Mouse (Mus musculus): ENCODE results near the gene Epb41l2. TPM values are rescaled to one million over a fixed set of nuclear protein-coding genes. Genes with fewer than 3 reads are reported as not detected.

Epb41l2 gene
- polyA plus RNA-seq, 1 experiment: 37.9 TPM

DNA sequence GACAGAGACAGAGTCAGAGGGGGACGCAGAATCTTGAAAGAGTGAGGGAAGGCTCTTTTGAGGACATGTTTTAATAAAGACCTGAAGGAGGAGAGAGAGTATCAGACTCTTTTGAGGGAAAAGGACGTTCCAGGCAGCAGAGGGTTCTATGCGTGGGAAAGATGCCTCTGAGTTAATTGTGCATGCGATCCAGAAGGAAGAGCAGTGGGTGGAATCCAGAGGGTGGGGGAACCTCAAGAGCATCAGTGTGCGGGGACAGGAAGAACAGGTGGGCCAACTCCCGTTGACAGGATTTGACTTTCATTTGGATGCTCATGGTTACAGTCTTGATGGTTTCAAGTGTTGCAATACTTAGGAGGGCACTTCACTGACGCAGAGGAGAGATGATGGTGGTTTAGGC, 29.5 kb upstream of the Epb41l2 start:
- Histone ChIP-seq H3K36me3 (ENCODE audit: control insufficient read depth, insufficient read depth) (no peaks in the 10 kb centered on the region), H3K4me3 (ENCODE audit: insufficient read depth, poor library complexity, severe bottlenecking) (no peak overlapping the region), H3K79me2 (ENCODE audit: control insufficient read depth, insufficient read depth) (no peaks in the 10 kb centered on the region), H3K27me3 (ENCODE audit: control insufficient read depth, insufficient read depth, insufficient read length) (no peaks in the 10 kb centered on the region), H3ac (ENCODE audit: control insufficient read depth, insufficient read length, low read depth) (no peak overlapping the region), H3K79me3 (ENCODE audit: low read depth) (no peaks in the 10 kb centered on the region)
- TF ChIP-seq MYOD1 (IDR thresholded peaks at IDR 0.05; ENCODE audit: control insufficient read depth, insufficient read length, low read depth) (no peak), USF1 (IDR thresholded peaks at IDR 0.05; ENCODE audit: low read depth) (no peak), CTCF (IDR thresholded peaks at IDR 0.05; ENCODE audit: control insufficient read depth, insufficient read depth, insufficient read length) (no peak), CEBPB (IDR thresholded peaks at IDR 0.05; ENCODE audit: low read depth) (no peak), MYOG (IDR thresholded peaks at IDR 0.05; ENCODE audit: control insufficient read depth, extremely low read depth, insufficient read length) (no peak), MAX (IDR thresholded peaks at IDR 0.05) (no peak), FOSL1 (IDR thresholded peaks at IDR 0.05; ENCODE audit: insufficient read depth, low read length, poor library complexity, severe bottlenecking) (no peak)

DNA sequence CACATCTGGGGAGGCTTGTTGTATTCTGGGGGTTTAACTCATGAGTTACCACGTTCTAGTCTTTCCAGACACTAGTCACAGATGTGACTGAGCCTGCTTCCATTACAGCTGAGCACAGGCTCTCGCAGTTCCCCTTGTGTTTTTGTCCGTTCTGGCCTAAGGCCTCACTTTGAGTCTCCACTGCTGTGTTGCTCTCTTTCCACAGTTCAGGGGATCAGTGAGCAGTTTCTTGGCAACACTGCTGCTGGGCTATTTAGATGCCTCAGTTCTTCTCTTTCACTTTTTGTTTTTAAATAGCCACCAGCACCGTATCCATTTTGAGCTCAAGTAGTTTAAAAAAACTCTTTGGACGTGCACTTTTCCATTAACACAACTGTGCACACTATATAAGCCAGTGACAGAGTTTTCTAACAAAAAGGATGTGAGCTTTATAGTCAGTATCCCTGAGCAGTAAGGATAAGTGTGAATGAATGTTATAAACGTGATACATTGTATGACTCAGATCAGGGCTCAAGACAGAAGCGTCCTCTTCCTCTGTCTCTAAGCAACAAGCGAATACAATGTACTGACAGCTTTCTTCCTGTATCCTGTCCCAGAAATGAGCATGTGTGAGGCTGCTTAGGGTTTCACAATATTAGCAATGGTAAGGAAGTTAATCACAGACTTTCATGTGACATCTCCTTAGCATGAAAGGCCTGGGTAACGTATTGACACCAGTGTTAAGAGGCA, 28.1 kb upstream of the Epb41l2 start:
- Histone ChIP-seq H3K79me3 (ENCODE audit: low read depth) (no peaks in the 10 kb centered on the region), H3K36me3 (ENCODE audit: control insufficient read depth, insufficient read depth) (no peaks in the 10 kb centered on the region), H3K4me3 (ENCODE audit: insufficient read depth, poor library complexity, severe bottlenecking) (no peak overlapping the region), H3ac (ENCODE audit: control insufficient read depth, insufficient read length, low read depth) (no peak overlapping the region), H3K27me3 (ENCODE audit: control insufficient read depth, insufficient read depth, insufficient read length) (no peaks in the 10 kb centered on the region), H3K79me2 (ENCODE audit: control insufficient read depth, insufficient read depth) (no peaks in the 10 kb centered on the region)
- TF ChIP-seq CEBPB (IDR thresholded peaks at IDR 0.05; ENCODE audit: low read depth): peak; percentile 68
- no peak for TF ChIP-seq MAX (IDR thresholded peaks at IDR 0.05)

DNA sequence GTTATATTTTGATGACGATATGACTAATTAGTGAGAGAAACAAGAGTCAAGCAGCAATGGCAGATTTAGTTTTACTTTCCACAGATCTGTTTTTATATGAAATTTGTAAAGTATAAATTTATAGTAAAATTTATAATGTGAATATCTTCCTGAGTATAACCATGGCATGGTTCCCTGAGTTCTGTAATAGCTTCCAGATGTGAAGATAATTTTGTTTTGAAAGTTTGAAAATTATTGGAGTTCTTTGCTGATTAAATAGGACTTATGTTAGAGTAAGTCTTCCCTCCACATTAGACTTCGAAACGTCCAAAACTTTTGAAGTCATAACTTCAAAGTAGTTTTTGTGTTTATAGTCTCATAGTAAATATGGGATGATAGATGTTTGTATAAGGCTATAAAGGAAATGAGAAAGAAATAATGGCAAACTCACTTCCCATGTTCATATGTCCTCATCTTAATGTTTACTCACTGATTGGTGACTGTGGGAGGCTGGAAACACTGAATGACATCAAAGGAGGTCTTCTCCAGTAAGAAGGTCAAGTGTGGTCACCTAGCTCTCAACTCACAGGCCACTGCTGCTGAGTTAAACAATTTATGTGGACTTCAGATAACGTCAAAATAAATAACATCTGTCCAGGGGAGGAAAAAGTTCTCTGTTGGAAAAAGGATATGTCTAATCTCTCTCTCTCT, 26.1 kb upstream of the Epb41l2 start:
- TF ChIP-seq MAX (IDR thresholded peaks at IDR 0.05) (no peak), FOSL1 (IDR thresholded peaks at IDR 0.05; ENCODE audit: insufficient read depth, low read length, poor library complexity, severe bottlenecking) (no peak), MYOG (IDR thresholded peaks at IDR 0.05; ENCODE audit: control insufficient read depth, extremely low read depth, insufficient read length) (no peak), CEBPB (IDR thresholded peaks at IDR 0.05; ENCODE audit: low read depth) (no peak), CTCF (IDR thresholded peaks at IDR 0.05; ENCODE audit: control insufficient read depth, insufficient read depth, insufficient read length) (no peak), USF1 (IDR thresholded peaks at IDR 0.05; ENCODE audit: low read depth) (no peak), MYOD1 (IDR thresholded peaks at IDR 0.05; ENCODE audit: control insufficient read depth, insufficient read length, low read depth) (no peak)
- Histone ChIP-seq H3K36me3 (ENCODE audit: control insufficient read depth, insufficient read depth) (no peaks in the 10 kb centered on the region), H3K79me2 (ENCODE audit: control insufficient read depth, insufficient read depth) (no peaks in the 10 kb centered on the region), H3ac (ENCODE audit: control insufficient read depth, insufficient read length, low read depth) (no peak overlapping the region), H3K4me3 (ENCODE audit: insufficient read depth, poor library complexity, severe bottlenecking) (no peak overlapping the region), H3K27me3 (ENCODE audit: control insufficient read depth, insufficient read depth, insufficient read length) (no peaks in the 10 kb centered on the region), H3K79me3 (ENCODE audit: low read depth) (no peaks in the 10 kb centered on the region)

DNA sequence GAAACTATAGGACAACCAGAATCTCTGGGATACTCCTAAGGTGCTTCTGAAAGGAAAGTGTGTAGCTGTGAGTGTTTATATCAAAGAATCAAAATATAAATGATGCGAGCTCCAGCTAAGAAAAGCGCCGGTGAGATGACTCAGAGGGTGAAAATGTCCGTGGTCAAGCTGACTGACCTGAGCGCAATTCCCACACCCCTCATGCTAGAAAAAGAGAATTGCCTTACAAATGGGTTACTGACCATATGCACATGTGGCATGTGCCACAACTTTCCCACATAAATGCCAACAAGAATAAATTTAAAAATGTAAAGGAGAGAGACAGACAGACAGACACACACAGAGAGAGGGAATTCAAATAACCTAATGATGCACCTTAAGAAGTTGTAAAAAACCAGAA, 18.9 kb upstream of the Epb41l2 start:
- Histone ChIP-seq H3K27me3 (ENCODE audit: control insufficient read depth, insufficient read depth, insufficient read length) (no peaks in the 10 kb centered on the region), H3K4me3 (ENCODE audit: insufficient read depth, poor library complexity, severe bottlenecking) (no peak overlapping the region), H3K79me3 (ENCODE audit: low read depth) (no peaks in the 10 kb centered on the region), H3K36me3 (ENCODE audit: control insufficient read depth, insufficient read depth) (no peaks in the 10 kb centered on the region), H3K79me2 (ENCODE audit: control insufficient read depth, insufficient read depth) (no peaks in the 10 kb centered on the region), H3ac (ENCODE audit: control insufficient read depth, insufficient read length, low read depth) (no peak overlapping the region)
- TF ChIP-seq MAX (IDR thresholded peaks at IDR 0.05): peak; percentile 68
- peak; percentile 15 for TF ChIP-seq USF1 (IDR thresholded peaks at IDR 0.05; ENCODE audit: low read depth)
- no peak for TF ChIP-seq CEBPB (IDR thresholded peaks at IDR 0.05; ENCODE audit: low read depth)
- TF ChIP-seq CTCF (IDR thresholded peaks at IDR 0.05; ENCODE audit: control insufficient read depth, insufficient read depth, insufficient read length): no peak
- TF ChIP-seq FOSL1 (IDR thresholded peaks at IDR 0.05; ENCODE audit: insufficient read depth, low read length, poor library complexity, severe bottlenecking): peak; percentile 41
- peak; percentile 17 for TF ChIP-seq MYOD1 (IDR thresholded peaks at IDR 0.05; ENCODE audit: control insufficient read depth, insufficient read length, low read depth)
- no peak for TF ChIP-seq MYOG (IDR thresholded peaks at IDR 0.05; ENCODE audit: control insufficient read depth, extremely low read depth, insufficient read length)

DNA sequence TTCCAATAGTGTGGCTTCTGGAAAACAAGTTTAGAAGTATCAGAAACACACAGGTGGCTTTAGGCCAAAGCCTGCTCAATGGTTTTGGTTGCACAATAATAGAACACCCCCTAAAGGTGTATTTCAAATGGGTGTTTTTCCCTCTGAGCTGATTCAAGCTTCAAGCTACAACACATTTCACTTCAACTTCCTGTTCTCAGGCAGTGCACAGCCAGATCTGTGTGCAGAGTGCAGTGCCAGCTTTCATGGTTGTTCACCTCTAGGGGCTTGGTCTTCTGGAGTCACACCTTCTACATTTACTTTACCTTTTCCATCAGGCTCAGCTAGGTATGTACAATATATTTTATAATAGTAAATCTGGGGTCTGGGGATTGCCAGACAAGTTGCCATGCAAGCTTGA, 16.8 kb upstream of the Epb41l2 start:
- Histone ChIP-seq H3K79me2 (ENCODE audit: control insufficient read depth, insufficient read depth) (no peaks in the 10 kb centered on the region), H3K4me3 (ENCODE audit: insufficient read depth, poor library complexity, severe bottlenecking) (no peak overlapping the region), H3K27me3 (ENCODE audit: control insufficient read depth, insufficient read depth, insufficient read length) (no peaks in the 10 kb centered on the region), H3K36me3 (ENCODE audit: control insufficient read depth, insufficient read depth) (no peaks in the 10 kb centered on the region), H3K79me3 (ENCODE audit: low read depth) (no peaks in the 10 kb centered on the region), H3ac (ENCODE audit: control insufficient read depth, insufficient read length, low read depth) (no peak overlapping the region)
- no peak for TF ChIP-seq CEBPB (IDR thresholded peaks at IDR 0.05; ENCODE audit: low read depth)
- no peak for TF ChIP-seq CTCF (IDR thresholded peaks at IDR 0.05; ENCODE audit: control insufficient read depth, insufficient read depth, insufficient read length)
- no peak for TF ChIP-seq MAX (IDR thresholded peaks at IDR 0.05)
- no peak for TF ChIP-seq MYOG (IDR thresholded peaks at IDR 0.05; ENCODE audit: control insufficient read depth, extremely low read depth, insufficient read length)
- TF ChIP-seq USF1 (IDR thresholded peaks at IDR 0.05; ENCODE audit: low read depth): no peak
- no peak for TF ChIP-seq FOSL1 (IDR thresholded peaks at IDR 0.05; ENCODE audit: insufficient read depth, low read length, poor library complexity, severe bottlenecking)
- TF ChIP-seq MYOD1 (IDR thresholded peaks at IDR 0.05; ENCODE audit: control insufficient read depth, insufficient read length, low read depth): no peak

Data from C2C12 (cell line).